Mouse (Mus musculus): Measurements from ENCODE around the gene Hyal3. TPM values are rescaled to one million over a fixed set of nuclear protein-coding genes. Genes with fewer than 3 reads are reported as not detected.
A peak's percentile ranks its signal among the peaks of the same experiment; 100 is the strongest.

Gene Hyal3
- polyA plus RNA-seq, 1 experiment from 2014 or later: 0.96 TPM

DNA sequence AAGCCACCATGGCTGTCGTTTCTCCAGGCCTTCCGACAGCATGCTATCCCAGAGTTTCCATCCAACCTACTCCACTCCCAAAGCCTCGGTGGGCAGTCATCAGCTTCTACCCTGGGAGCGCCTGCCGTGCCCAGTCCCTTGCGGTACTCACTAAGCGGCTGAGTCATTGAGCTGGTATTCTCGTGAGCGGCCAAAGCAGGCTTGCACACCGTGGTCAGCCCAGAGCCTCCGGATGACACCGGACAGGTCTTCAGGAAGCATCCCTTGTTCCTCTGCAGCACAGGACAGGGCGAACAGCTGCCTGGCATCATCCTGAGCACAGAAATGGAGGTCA, 38.9 kb downstream of the Hyal3 start:
- peaks cover 90% of the 10 kb centered on the region for H3K36me3 ChIP-seq (replicated peaks)
- H3K4me1 ChIP-seq: peaks cover 8% of the 10 kb centered on the region
- no peaks in the 10 kb centered on the region for H3K9me3 ChIP-seq
- no peak overlapping the region for H3K4me3 ChIP-seq
- no peak for DNase-seq (ENCODE audit: low spot score)
- 89% methylated on average over 13 of the region's 13 CpGs for WGBS
- H3K27me3 ChIP-seq (replicated peaks; ENCODE audit: low read depth, poor library complexity, severe bottlenecking): no peaks in the 10 kb centered on the region
- H3K27ac ChIP-seq (replicated peaks): no peak overlapping the region

DNA sequence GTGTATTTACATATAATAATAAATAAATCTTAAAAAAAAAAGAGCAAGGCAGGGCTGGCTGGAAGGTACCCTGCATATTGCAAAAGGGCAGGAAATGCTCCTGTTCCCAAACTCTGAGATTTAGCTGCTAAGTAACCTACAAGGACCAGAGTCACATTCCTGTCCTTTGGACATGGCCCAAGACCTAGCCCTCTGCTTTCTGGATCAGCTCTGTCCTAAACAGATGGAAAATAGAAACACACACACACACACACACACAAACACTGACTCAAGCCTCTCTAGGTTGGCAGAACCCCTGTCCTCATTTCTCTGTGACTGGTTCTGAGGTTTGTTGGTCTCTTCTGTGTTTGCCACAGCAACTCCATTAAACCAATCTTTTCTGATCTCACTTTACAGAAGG, 40.3 kb downstream of the Hyal3 start:
- no peaks in the 10 kb centered on the region for H3K27me3 ChIP-seq (replicated peaks; ENCODE audit: low read depth, poor library complexity, severe bottlenecking)

DNA sequence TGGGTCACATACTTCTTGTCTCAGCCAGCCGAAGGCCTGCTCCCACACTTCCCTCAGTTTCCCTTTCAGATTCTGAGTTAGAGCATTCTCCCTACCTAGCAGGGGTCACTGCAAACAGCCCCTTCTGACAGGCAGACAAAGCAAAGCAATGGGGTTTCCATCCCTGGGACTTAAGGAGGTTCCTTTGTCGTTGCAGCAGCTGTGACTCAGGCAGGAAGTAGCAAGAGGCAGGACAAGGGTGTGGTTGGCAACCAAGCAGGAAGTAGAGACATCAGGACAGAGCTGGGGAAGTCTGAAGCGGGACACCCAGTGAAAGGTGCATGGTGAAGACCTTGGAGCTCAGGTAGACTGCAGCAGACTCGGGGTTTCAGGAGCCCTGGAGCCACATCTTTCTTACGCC, 43.9 kb downstream of the Hyal3 start:
- WGBS: 73% methylated on average over 5 of the region's 5 CpGs
- H3K9me3 ChIP-seq: no peaks in the 10 kb centered on the region
- DNase-seq (ENCODE audit: low spot score): no peak
- H3K4me3 ChIP-seq: peak overlapping the region; percentile 15; the same call in 1 of the 2 replicates
- peak overlapping the region; percentile 96 for H3K27ac ChIP-seq (replicated peaks)
- H3K36me3 ChIP-seq (replicated peaks): peaks cover 82% of the 10 kb centered on the region
- no peaks in the 10 kb centered on the region for H3K27me3 ChIP-seq (replicated peaks; ENCODE audit: low read depth, poor library complexity, severe bottlenecking)
- peaks cover 50% of the 10 kb centered on the region for H3K4me1 ChIP-seq

More for the DNA sequence above, 40.3 kb downstream of the Hyal3 start:
- Histone ChIP-seq H3K36me3 (replicated peaks) (peaks cover 90% of the 10 kb centered on the region), H3K27ac (replicated peaks) (no peak overlapping the region), H3K4me3 (no peak overlapping the region), H3K4me1 (peaks cover 15% of the 10 kb centered on the region), H3K9me3 (no peaks in the 10 kb centered on the region)
- no peak for DNase-seq (ENCODE audit: low spot score)

DNA sequence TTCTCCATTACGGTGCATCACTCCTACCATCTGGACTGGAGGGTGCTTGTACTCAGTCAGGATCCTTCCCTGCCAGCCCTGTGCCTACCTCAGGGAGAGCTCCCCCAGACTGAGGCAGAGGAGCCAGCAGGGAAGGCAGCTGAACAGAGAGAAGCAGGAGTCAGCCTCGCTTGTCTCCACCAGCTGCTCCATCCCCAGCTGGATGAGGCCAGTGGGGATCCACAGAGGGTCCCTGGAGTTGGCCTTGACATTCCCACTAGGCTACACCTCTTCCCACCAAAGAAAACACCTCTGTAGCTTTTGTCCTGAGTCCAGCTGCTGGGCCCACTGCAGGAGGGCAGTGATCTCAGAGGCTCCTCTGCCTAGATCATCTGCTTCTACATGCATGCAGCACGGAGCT, 44.3 kb downstream of the Hyal3 start:
- peaks cover 81% of the 10 kb centered on the region for H3K36me3 ChIP-seq (replicated peaks)
- no peak for DNase-seq (ENCODE audit: low spot score)
- peak overlapping the region; percentile 15; the same call in 1 of the 2 replicates for H3K4me3 ChIP-seq
- H3K9me3 ChIP-seq: no peaks in the 10 kb centered on the region
- no peaks in the 10 kb centered on the region for H3K27me3 ChIP-seq (replicated peaks; ENCODE audit: low read depth, poor library complexity, severe bottlenecking)
- 90% methylated on average over 3 of the region's 3 CpGs for WGBS
- H3K4me1 ChIP-seq: peaks cover 55% of the 10 kb centered on the region
- H3K27ac ChIP-seq (replicated peaks): peak overlapping the region; percentile 96; the same call in 1 of the 2 replicates

DNA sequence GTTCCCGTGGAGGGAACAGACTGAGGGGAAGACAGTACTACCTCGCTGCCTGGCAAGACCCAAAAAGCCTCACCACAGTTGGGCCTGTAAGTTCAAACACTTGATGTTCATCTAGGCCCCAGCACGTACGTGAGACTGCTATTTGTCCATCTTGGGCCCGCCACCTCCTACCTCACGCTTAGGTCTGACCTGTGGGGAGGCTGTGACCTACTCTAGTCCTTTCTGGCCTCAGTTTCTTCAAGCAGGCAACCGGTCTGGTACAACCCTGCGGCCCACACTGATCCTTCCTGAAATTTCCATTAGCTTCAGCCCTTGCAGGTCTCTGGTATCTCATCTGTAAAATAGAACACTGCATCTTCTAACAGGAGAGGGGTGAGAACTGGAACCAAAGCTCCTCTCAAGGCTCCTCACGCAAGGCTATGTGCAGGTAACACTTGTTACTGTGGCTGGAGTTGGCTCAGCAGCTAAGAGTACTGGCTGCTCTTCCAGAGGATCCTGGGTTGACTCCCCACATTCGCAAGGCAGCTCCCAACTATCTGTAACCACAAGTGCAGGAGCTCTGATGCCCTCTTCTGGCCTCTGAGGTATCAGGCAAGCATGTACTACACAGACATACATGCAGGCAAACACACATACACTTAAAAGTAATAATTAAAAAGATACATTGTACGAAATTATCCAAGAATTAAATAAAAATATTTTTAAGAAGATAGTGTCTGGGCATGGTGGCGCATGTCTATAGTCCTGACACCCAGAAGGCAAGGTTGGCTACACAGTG, 44.9 kb downstream of the Hyal3 start:
- Histone ChIP-seq H3K27ac (replicated peaks) (peak overlapping the region; percentile 96), H3K4me3 (no peak overlapping the region), H3K4me1 (peaks cover 60% of the 10 kb centered on the region), H3K27me3 (replicated peaks; ENCODE audit: low read depth, poor library complexity, severe bottlenecking) (no peaks in the 10 kb centered on the region), H3K36me3 (replicated peaks) (peaks cover 75% of the 10 kb centered on the region), H3K9me3 (no peaks in the 10 kb centered on the region)
- 92% methylated on average over 12 of the region's 12 CpGs for WGBS
- DNase-seq (ENCODE audit: low spot score): no peak

DNA sequence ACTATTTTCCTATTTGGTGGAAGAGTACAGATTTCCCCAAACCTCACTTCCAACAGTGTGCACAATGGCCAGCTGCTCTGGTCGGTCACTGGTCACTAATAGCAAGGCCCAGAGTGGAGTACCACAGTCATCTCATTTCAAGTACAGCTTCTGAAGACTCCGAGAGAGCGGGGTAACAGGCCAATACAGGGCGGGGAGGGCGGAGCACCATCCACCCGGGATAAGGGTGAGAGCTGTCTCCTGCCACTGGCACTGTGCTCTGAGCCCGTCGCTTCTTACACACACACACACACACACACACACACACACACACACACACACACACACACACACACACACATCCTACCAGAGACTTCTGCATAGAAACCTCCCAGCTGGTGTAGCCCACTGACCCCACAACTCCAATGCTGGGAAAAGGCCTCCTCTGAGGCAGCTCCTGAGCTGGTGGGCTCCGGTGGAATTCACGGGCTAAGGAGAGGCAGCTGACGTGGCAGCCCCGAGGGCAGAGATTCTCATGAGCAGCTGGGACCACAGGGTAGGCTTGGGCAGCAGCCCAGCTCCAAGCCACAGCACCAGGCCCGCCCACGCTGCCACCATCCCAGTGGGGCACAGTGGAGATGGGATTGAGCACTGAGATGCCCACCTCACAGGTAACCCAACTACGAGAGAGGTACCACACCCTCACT, 45.7 kb downstream of the Hyal3 start:
- H3K27me3 ChIP-seq (replicated peaks; ENCODE audit: low read depth, poor library complexity, severe bottlenecking): no peaks in the 10 kb centered on the region
- H3K9me3 ChIP-seq: no peaks in the 10 kb centered on the region
- WGBS: 38% methylated on average over 15 of the region's 15 CpGs
- peak overlapping the region; percentile 46 for H3K4me3 ChIP-seq
- peaks cover 74% of the 10 kb centered on the region for H3K36me3 ChIP-seq (replicated peaks)
- peak overlapping the region; percentile 96 for H3K27ac ChIP-seq (replicated peaks)
- peaks cover 68% of the 10 kb centered on the region for H3K4me1 ChIP-seq
- DNase-seq (ENCODE audit: low spot score): no peak

DNA sequence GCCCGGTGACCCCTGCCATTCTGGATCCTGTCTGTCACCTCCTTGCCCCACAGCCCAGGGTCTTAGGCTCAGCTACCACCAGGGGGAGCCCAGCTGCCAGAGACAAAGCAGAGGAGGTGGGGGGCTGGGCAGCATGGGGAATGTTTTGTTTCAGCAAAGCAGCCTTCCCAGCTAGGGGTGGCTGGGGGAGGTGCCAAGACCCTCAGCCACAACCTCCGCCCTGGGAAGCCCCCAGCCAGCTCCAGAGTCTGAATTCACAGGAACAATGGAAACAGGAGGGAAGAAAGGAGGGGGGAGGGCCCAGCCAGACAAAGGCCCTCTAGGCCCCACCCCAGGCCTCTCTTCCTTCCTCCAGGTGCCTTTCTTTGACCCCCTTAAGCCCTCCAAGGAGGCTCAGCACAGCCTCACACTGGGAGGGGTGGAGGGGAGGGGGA, 46.2 kb downstream of the Hyal3 start:
- Histone ChIP-seq H3K9me3 (no peaks in the 10 kb centered on the region), H3K4me3 (peak overlapping the region; percentile 46), H3K27me3 (replicated peaks; ENCODE audit: low read depth, poor library complexity, severe bottlenecking) (no peaks in the 10 kb centered on the region), H3K4me1 (peaks cover 74% of the 10 kb centered on the region), H3K27ac (replicated peaks) (peak overlapping the region; percentile 96), H3K36me3 (replicated peaks) (peaks cover 76% of the 10 kb centered on the region)
- peak; percentile 96 for DNase-seq (ENCODE audit: low spot score)
- 3% methylated on average over 2 of the region's 2 CpGs for WGBS

DNA sequence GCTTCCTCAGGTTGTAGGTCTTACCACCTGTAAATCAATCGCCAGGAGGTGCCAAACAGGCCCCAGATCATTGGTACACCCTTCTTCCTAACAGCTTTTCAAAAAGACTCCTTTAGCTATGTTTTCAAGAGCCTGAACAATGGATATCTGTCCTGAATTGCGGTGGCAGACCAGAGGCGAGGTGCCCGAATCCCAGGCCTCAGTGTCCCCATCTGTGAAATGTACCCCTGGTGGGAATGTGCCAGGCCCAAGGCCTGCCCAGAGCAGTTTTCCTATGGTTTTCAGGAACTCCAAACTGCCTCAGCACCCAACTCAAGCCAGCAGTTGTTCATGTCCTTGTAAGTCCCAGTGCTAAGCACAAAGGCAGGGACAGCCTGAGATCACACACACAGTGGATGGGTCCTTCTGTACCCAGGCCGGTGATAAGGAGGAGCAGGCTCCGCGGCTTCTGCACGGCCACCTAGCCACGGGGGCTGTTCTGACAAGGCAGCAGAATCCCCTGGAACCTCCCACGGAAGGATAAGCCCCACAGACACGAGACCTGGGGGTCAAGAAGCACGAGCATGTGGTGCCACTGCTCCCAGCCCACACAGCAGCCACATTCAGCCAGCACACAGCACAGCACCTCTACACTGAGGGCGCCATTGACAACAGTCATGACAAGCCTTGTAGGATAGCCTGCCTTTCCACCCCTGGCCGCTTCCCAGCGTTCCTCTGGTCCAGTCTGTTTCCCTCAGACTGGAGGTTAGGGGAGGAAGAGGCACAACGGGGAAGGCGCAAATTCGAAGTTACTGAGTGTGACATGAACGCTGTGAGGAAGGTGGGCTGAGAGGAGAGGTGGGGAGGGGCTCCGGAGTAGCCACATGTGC, 47.0 kb downstream of the Hyal3 start:
- no peak for DNase-seq (ENCODE audit: low spot score)
- Histone ChIP-seq H3K9me3 (no peaks in the 10 kb centered on the region), H3K27me3 (replicated peaks; ENCODE audit: low read depth, poor library complexity, severe bottlenecking) (no peaks in the 10 kb centered on the region), H3K36me3 (replicated peaks) (peaks cover 76% of the 10 kb centered on the region), H3K4me1 (peaks cover 81% of the 10 kb centered on the region), H3K27ac (replicated peaks) (peak overlapping the region; percentile 96), H3K4me3 (peak overlapping the region; percentile 46)
- WGBS: 38% methylated on average over 20 of the region's 20 CpGs

DNA sequence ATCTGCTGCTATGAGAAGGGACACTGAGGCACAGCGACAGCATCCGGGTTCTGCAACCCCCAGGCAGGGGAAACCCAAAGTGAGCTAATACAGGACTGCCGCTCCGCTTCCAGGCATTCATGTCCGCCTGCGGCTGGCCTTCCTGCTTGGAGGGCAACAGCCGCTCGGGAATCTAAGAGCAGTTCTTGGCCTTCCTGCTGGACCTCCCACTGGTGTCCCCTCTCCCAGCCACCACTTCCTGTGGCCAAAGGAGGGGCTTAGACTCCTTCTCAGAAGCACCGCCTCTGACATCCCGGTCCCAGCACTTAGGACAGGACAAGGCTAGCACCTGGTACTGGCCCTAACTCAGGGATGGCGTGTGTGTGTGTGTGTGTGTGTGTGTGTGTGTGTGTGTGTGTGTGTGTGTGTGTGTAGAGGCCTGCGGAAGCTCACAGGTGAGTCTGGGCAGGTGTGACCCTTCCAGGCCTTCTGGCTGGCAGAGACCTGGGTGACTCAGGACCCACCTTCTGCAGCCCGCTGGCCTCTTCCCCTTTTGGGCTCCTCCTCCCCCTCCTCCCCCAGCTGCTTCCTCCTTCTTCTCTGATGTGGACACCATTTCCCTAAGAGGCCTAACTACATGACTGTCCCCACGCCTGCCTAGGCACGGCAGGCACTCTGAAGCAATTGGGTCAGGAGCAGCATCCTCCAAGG, 48.2 kb downstream of the Hyal3 start:
- H3K9me3 ChIP-seq: no peaks in the 10 kb centered on the region
- DNase-seq (ENCODE audit: low spot score): peak; percentile 47
- peak overlapping the region; percentile 46 for H3K4me3 ChIP-seq
- H3K27ac ChIP-seq (replicated peaks): peak overlapping the region; percentile 96
- H3K4me1 ChIP-seq: peaks cover 94% of the 10 kb centered on the region
- no peaks in the 10 kb centered on the region for H3K27me3 ChIP-seq (replicated peaks; ENCODE audit: low read depth, poor library complexity, severe bottlenecking)
- H3K36me3 ChIP-seq (replicated peaks): peaks cover 69% of the 10 kb centered on the region
- 41% methylated on average over 15 of the region's 15 CpGs for WGBS

DNA sequence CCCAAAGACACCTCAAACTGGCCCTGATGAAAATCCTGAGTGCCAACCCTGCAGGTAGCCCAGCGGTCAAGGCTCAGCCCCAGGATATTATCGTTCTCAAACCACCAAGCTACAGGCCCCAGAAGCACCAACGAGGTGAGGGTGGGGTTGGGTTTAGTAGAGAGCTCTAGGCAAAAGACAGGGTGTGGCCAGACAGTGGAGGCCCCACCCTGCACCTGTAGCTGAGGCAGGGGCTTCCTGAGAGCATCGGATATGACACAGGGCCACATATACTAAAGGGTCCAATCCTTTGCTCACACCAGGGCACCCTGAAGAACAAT, 48.8 kb downstream of the Hyal3 start:
- H3K4me1 ChIP-seq: peaks cover 98% of the 10 kb centered on the region
- peak overlapping the region; percentile 96 for H3K27ac ChIP-seq (replicated peaks)
- no peaks in the 10 kb centered on the region for H3K9me3 ChIP-seq
- peak overlapping the region; percentile 46 for H3K4me3 ChIP-seq
- no peaks in the 10 kb centered on the region for H3K27me3 ChIP-seq (replicated peaks; ENCODE audit: low read depth, poor library complexity, severe bottlenecking)
- 35% methylated on average over 4 of the region's 4 CpGs for WGBS
- no peak for DNase-seq (ENCODE audit: low spot score)
- peaks cover 64% of the 10 kb centered on the region for H3K36me3 ChIP-seq (replicated peaks)

DNA sequence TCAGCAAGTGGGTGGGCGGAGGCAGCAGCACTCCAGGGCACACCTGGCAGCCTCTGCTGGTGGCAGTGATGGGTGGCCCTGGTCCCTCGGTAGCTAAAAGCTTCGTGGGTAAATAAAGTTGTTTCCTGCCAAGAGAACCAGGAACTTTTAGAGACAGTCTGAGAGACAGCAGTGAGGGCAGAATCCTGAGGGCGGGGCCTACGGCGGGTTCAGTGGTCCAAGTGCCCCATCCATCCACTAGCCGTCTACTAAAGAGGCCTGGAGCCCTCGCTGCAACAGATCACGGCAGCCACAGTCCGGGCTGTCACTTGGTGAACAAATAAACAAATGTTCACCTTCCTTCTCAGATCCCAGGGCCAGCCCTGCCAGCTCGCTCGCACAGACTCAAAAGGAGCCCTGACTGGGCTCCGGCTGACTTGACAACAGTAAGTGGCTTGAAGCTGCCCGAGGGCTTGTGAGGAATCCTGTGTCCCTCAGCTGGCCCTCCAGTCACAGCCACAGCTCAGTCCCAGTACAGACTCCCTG, 49.3 kb downstream of the Hyal3 start:
- Histone ChIP-seq H3K27ac (replicated peaks) (peak overlapping the region; percentile 96), H3K4me3 (peak overlapping the region; percentile 95), H3K27me3 (replicated peaks; ENCODE audit: low read depth, poor library complexity, severe bottlenecking) (no peaks in the 10 kb centered on the region), H3K4me1 (peaks cover 97% of the 10 kb centered on the region), H3K36me3 (replicated peaks) (peaks cover 58% of the 10 kb centered on the region), H3K9me3 (no peaks in the 10 kb centered on the region)
- peak; percentile 64 for DNase-seq (ENCODE audit: low spot score)
- WGBS: 11% methylated on average over 14 of the region's 14 CpGs

DNA sequence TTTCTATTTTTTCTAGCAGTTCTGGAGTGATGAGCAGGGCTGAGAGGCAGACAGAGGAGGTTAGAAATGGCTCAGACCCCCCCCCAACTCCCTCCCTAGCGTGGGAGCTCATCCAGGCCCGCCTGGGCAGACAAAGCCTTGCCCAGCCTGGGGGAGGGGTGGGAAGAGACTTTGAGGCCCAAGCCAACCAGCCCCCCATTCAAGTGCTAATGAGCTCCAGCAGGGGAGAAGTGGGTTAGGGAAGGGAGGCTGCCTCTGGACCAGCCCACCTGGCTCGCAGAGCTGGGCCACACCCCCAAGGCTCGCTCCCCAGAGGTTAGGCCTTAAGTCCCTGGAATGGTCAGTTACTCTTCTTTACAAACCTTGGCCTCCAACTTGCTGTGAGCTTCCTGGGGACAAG, 50.0 kb downstream of the Hyal3 start:
- 3% methylated on average over 4 of the region's 4 CpGs for WGBS
- Histone ChIP-seq H3K36me3 (replicated peaks) (peaks cover 52% of the 10 kb centered on the region), H3K27me3 (replicated peaks; ENCODE audit: low read depth, poor library complexity, severe bottlenecking) (no peaks in the 10 kb centered on the region), H3K4me3 (peak overlapping the region; percentile 95), H3K4me1 (peaks cover 98% of the 10 kb centered on the region), H3K27ac (replicated peaks) (peak overlapping the region; percentile 96), H3K9me3 (no peaks in the 10 kb centered on the region)
- peak; percentile 84 for DNase-seq (ENCODE audit: low spot score)

Measured in embryonic facial prominence, embryonic 10.5 days (tissue).